Mouse (Mus musculus): Measurements from ENCODE around the gene Gm6408.

- no peak for TF ChIP-seq CTCF (IDR thresholded peaks at IDR 0.05)
- no peak for TF ChIP-seq EP300 (IDR thresholded peaks at IDR 0.05)
Measured at GRCm38 (mm10) chr5:146451592-146452254, 30.0 kb upstream of the Gm6408 start.

All from lung, postnatal 0 days (tissue).